Mouse (Mus musculus): Measurements from ENCODE around the gene Gpsm2. TPM values are rescaled to one million over a fixed set of nuclear protein-coding genes. Genes with fewer than 3 reads are reported as not detected.
"Not testable (repeated sequence)": the region's sequence is repeated elsewhere in the genome, so short reads cannot be mapped to it uniquely, and the experiment has no call there.

The Gpsm2 gene
- polyA plus RNA-seq, 1 experiment from 2014 or later: 42.2 TPM

- H3K27ac ChIP-seq (ENCODE audit: low read length): no peak overlapping the region
These were observed 32.1 kb downstream of the Gpsm2 start for GRCm38 (mm10) chr3:108689979-108690378.

GRCm38 (mm10) chr3:108689446-108689845 lies 32.7 kb downstream of the Gpsm2 start:
- ATAC-seq (ENCODE audit: low read depth): no peak
- Histone ChIP-seq H3K4me3 (ENCODE audit: low read depth, low read length) (no peak overlapping the region), H3K36me3 (ENCODE audit: control insufficient read depth, insufficient read depth) (peaks cover 28% of the 10 kb centered on the region), H3K27me3 (ENCODE audit: control insufficient read depth, insufficient read depth, low read depth, low read length) (no peaks in the 10 kb centered on the region), H3K9me3 (replicated peaks; ENCODE audit: control insufficient read depth, low read length) (no peaks in the 10 kb centered on the region), H3K9ac (ENCODE audit: low read depth, low read length) (no peak overlapping the region), H3K4me2 (ENCODE audit: low read depth, low read length) (no peak overlapping the region), H3K27ac (ENCODE audit: low read length) (no peak overlapping the region), H3K4me1 (ENCODE audit: control insufficient read depth, low read depth, low read length) (no peaks in the 10 kb centered on the region)
- 91% methylated on average over 8 of the region's 8 CpGs for WGBS (ENCODE audit: insufficient replicate concordance)

More at GRCm38 (mm10) chr3:108689979-108690378, 32.1 kb downstream of the Gpsm2 start:
- Histone ChIP-seq H3K9me3 (replicated peaks; ENCODE audit: control insufficient read depth, low read length) (no peaks in the 10 kb centered on the region), H3K27me3 (ENCODE audit: control insufficient read depth, insufficient read depth, low read depth, low read length) (no peaks in the 10 kb centered on the region), H3K4me3 (ENCODE audit: low read depth, low read length) (no peak overlapping the region), H3K4me1 (ENCODE audit: control insufficient read depth, low read depth, low read length) (no peaks in the 10 kb centered on the region), H3K9ac (ENCODE audit: low read depth, low read length) (no peak overlapping the region), H3K36me3 (ENCODE audit: control insufficient read depth, insufficient read depth) (peaks cover 32% of the 10 kb centered on the region), H3K4me2 (ENCODE audit: low read depth, low read length) (no peak overlapping the region)
- no peak for ATAC-seq (ENCODE audit: low read depth)
- 80% methylated on average over 4 of the region's 4 CpGs for WGBS (ENCODE audit: insufficient replicate concordance)

GRCm38 (mm10) chr3:108689015-108689441 lies 33.1 kb downstream of the Gpsm2 start:
- H3K36me3 ChIP-seq (ENCODE audit: control insufficient read depth, insufficient read depth): peaks cover 24% of the 10 kb centered on the region
- H3K27ac ChIP-seq (ENCODE audit: low read length): no peak overlapping the region
- H3K9ac ChIP-seq (ENCODE audit: low read depth, low read length): no peak overlapping the region

GRCm38 (mm10) chr3:108685701-108686100 lies 36.4 kb downstream of the Gpsm2 start:
- ATAC-seq (ENCODE audit: low read depth): no peak
- no peak overlapping the region for H3K4me2 ChIP-seq (ENCODE audit: low read depth, low read length)
- H3K4me1 ChIP-seq (ENCODE audit: control insufficient read depth, low read depth, low read length): no peaks in the 10 kb centered on the region

More at GRCm38 (mm10) chr3:108689015-108689441, 33.1 kb downstream of the Gpsm2 start:
- WGBS (ENCODE audit: insufficient replicate concordance): 87% methylated on average over 6 of the region's 6 CpGs
- Histone ChIP-seq H3K27me3 (ENCODE audit: control insufficient read depth, insufficient read depth, low read depth, low read length) (no peaks in the 10 kb centered on the region), H3K9me3 (replicated peaks; ENCODE audit: control insufficient read depth, low read length) (no peaks in the 10 kb centered on the region), H3K4me3 (ENCODE audit: low read depth, low read length) (no peak overlapping the region), H3K4me1 (ENCODE audit: control insufficient read depth, low read depth, low read length) (no peaks in the 10 kb centered on the region), H3K4me2 (ENCODE audit: low read depth, low read length) (no peak overlapping the region)
- ATAC-seq (ENCODE audit: low read depth): no peak

GRCm38 (mm10) chr3:108683597-108683996 lies 38.5 kb downstream of the Gpsm2 start:
- not testable (repeated sequence) for H3K4me3 ChIP-seq (ENCODE audit: low read depth, low read length); H3K4me1 ChIP-seq (ENCODE audit: control insufficient read depth, low read depth, low read length); H3K27ac ChIP-seq (ENCODE audit: low read length); H3K9me3 ChIP-seq (replicated peaks; ENCODE audit: control insufficient read depth, low read length); H3K27me3 ChIP-seq (ENCODE audit: control insufficient read depth, insufficient read depth, low read depth, low read length); H3K4me2 ChIP-seq (ENCODE audit: low read depth, low read length); H3K9ac ChIP-seq (ENCODE audit: low read depth, low read length); ATAC-seq (ENCODE audit: low read depth)
- peaks cover 65% of the 10 kb centered on the region for H3K36me3 ChIP-seq (ENCODE audit: control insufficient read depth, insufficient read depth)
- WGBS (ENCODE audit: insufficient replicate concordance): 88% methylated on average over 5 of the region's 5 CpGs

More at GRCm38 (mm10) chr3:108685701-108686100, 36.4 kb downstream of the Gpsm2 start:
- H3K4me3 ChIP-seq (ENCODE audit: low read depth, low read length): no peak overlapping the region
- H3K9me3 ChIP-seq (replicated peaks; ENCODE audit: control insufficient read depth, low read length): no peaks in the 10 kb centered on the region
- 90% methylated on average over 7 of the region's 7 CpGs for WGBS (ENCODE audit: insufficient replicate concordance)
- H3K36me3 ChIP-seq (ENCODE audit: control insufficient read depth, insufficient read depth): peaks cover 50% of the 10 kb centered on the region
- no peak overlapping the region for H3K27ac ChIP-seq (ENCODE audit: low read length)
- H3K27me3 ChIP-seq (ENCODE audit: control insufficient read depth, insufficient read depth, low read depth, low read length): no peaks in the 10 kb centered on the region
- H3K9ac ChIP-seq (ENCODE audit: low read depth, low read length): no peak overlapping the region

GRCm38 (mm10) chr3:108681004-108681403 lies 41.1 kb downstream of the Gpsm2 start:
- 74% methylated on average over 4 of the region's 4 CpGs for WGBS (ENCODE audit: insufficient replicate concordance)
- no peaks in the 10 kb centered on the region for H3K4me1 ChIP-seq (ENCODE audit: control insufficient read depth, low read depth, low read length)
- no peak overlapping the region for H3K27ac ChIP-seq (ENCODE audit: low read length)
- H3K9ac ChIP-seq (ENCODE audit: low read depth, low read length): no peak overlapping the region
- H3K4me3 ChIP-seq (ENCODE audit: low read depth, low read length): no peak overlapping the region
- peaks cover 72% of the 10 kb centered on the region for H3K36me3 ChIP-seq (ENCODE audit: control insufficient read depth, insufficient read depth)
- no peaks in the 10 kb centered on the region for H3K9me3 ChIP-seq (replicated peaks; ENCODE audit: control insufficient read depth, low read length)
- ATAC-seq (ENCODE audit: low read depth): peak; percentile 79
- H3K27me3 ChIP-seq (ENCODE audit: control insufficient read depth, insufficient read depth, low read depth, low read length): no peaks in the 10 kb centered on the region
- H3K4me2 ChIP-seq (ENCODE audit: low read depth, low read length): no peak overlapping the region

GRCm38 (mm10) chr3:108676616-108677015 lies 45.5 kb downstream of the Gpsm2 start:
- no peaks in the 10 kb centered on the region for H3K9me3 ChIP-seq (replicated peaks; ENCODE audit: control insufficient read depth, low read length)
- no peak overlapping the region for H3K4me2 ChIP-seq (ENCODE audit: low read depth, low read length)
- peaks cover 65% of the 10 kb centered on the region for H3K36me3 ChIP-seq (ENCODE audit: control insufficient read depth, insufficient read depth)
- no peak overlapping the region for H3K4me3 ChIP-seq (ENCODE audit: low read depth, low read length)
- H3K4me1 ChIP-seq (ENCODE audit: control insufficient read depth, low read depth, low read length): no peaks in the 10 kb centered on the region
- 82% methylated on average over 4 of the region's 4 CpGs for WGBS (ENCODE audit: insufficient replicate concordance)
- no peak overlapping the region for H3K27ac ChIP-seq (ENCODE audit: low read length)
- no peak for ATAC-seq (ENCODE audit: low read depth)
- H3K9ac ChIP-seq (ENCODE audit: low read depth, low read length): no peak overlapping the region
- no peaks in the 10 kb centered on the region for H3K27me3 ChIP-seq (ENCODE audit: control insufficient read depth, insufficient read depth, low read depth, low read length)

- no peak for ATAC-seq (ENCODE audit: low read depth)
These were observed 61.2 kb downstream of the Gpsm2 start for GRCm38 (mm10) chr3:108660941-108661340.

GRCm38 (mm10) chr3:108658612-108659011 lies 63.5 kb downstream of the Gpsm2 start:
- 91% methylated on average over 9 of the region's 9 CpGs for WGBS (ENCODE audit: insufficient replicate concordance)
- Histone ChIP-seq H3K4me3 (ENCODE audit: low read depth, low read length) (no peak overlapping the region), H3K27me3 (ENCODE audit: control insufficient read depth, insufficient read depth, low read depth, low read length) (no peaks in the 10 kb centered on the region), H3K4me1 (ENCODE audit: control insufficient read depth, low read depth, low read length) (peaks cover 11% of the 10 kb centered on the region), H3K9me3 (replicated peaks; ENCODE audit: control insufficient read depth, low read length) (no peaks in the 10 kb centered on the region; the same call in 1 of the 2 replicates), H3K9ac (ENCODE audit: low read depth, low read length) (no peak overlapping the region), H3K36me3 (ENCODE audit: control insufficient read depth, insufficient read depth) (peaks cover 16% of the 10 kb centered on the region), H3K4me2 (ENCODE audit: low read depth, low read length) (no peak overlapping the region), H3K27ac (ENCODE audit: low read length) (no peak overlapping the region)
- no peak for ATAC-seq (ENCODE audit: low read depth)

More at GRCm38 (mm10) chr3:108660941-108661340, 61.2 kb downstream of the Gpsm2 start:
- H3K27me3 ChIP-seq (ENCODE audit: control insufficient read depth, insufficient read depth, low read depth, low read length): no peaks in the 10 kb centered on the region
- no peak overlapping the region for H3K4me2 ChIP-seq (ENCODE audit: low read depth, low read length)
- WGBS (ENCODE audit: insufficient replicate concordance): 81% methylated on average over 1 of the region's 1 CpGs
- peaks cover 21% of the 10 kb centered on the region for H3K36me3 ChIP-seq (ENCODE audit: control insufficient read depth, insufficient read depth)
- H3K4me3 ChIP-seq (ENCODE audit: low read depth, low read length): no peak overlapping the region
- H3K27ac ChIP-seq (ENCODE audit: low read length): no peak overlapping the region
- no peaks in the 10 kb centered on the region for H3K4me1 ChIP-seq (ENCODE audit: control insufficient read depth, low read depth, low read length)
- no peak overlapping the region for H3K9ac ChIP-seq (ENCODE audit: low read depth, low read length)
- no peaks in the 10 kb centered on the region; the same call in 1 of the 2 replicates for H3K9me3 ChIP-seq (replicated peaks; ENCODE audit: control insufficient read depth, low read length)

Measured in liver, embryonic 16.5 days (tissue).